Mouse (Mus musculus): ENCODE results near the gene Mgst2. TPM values are rescaled to one million over a fixed set of nuclear protein-coding genes. Genes with fewer than 3 reads are reported as not detected.
A peak's percentile ranks its signal among the peaks of the same experiment; 100 is the strongest.

Gene Mgst2
- total and polyA plus RNA-seq, 3 experiments, result 48.8 to 147 (median 76.0) TPM

GRCm38 (mm10) chr3:51673408-51674086 is 13.4 kb downstream of the Mgst2 start:
- Histone ChIP-seq H3K4me1 (ENCODE audit: control insufficient read depth in 1 of 2, insufficient read depth in 2 of 2) (peaks cover 34 to 55% of the 10 kb centered on the region in 2 experiments), H3K36me3 (replicated peaks in 1 of 2; ENCODE audit: control insufficient read depth in 1 of 2, insufficient read depth in 1 of 2, low read length in 1 of 2) (peaks cover 31 to 89% of the 10 kb centered on the region in 2 experiments), H3K27me3 (replicated peaks) (no peaks in the 10 kb centered on the region), H3K4me2 (ENCODE audit: insufficient read depth, low read depth, poor library complexity, severe bottlenecking) (no peak overlapping the region), H3K79me2 (replicated peaks; ENCODE audit: control insufficient read depth, extremely low read depth, insufficient read depth, poor library complexity, severe bottlenecking) (no peaks in the 10 kb centered on the region), H3K9me3 (replicated peaks; ENCODE audit: low read length) (no peaks in the 10 kb centered on the region), H3K27ac (ENCODE audit: insufficient read depth, low read depth) (no peak overlapping the region), H3K4me3 (replicated peaks in 1 of 3; ENCODE audit: low read depth in 2 of 3, low read length in 2 of 3, poor library complexity in 1 of 3) (no peak overlapping the region), H3K9ac (ENCODE audit: insufficient read depth, low read depth) (no peak overlapping the region)
- in situ Hi-C loops (cut with MboI; ENCODE audit: low pct_ligation_motif_present, low pct_unique_long_range_greater_than_20kb, low sequenced_read_pairs), result loop anchor here (10.0 kb wide), 1 partner anchor 189 kb away; the partner anchor contains the start of gene Rab33b
- peak; percentile 46 for TF ChIP-seq ZC3H11A (IDR thresholded peaks at IDR 0.05; ENCODE audit: low read depth, low read length)
- TF ChIP-seq ELF1 (IDR thresholded peaks at IDR 0.05; ENCODE audit: low read depth, low read length), result 0 out of 2 replicates have a peak, but pooled peaks have one; percentile 26
- peak; percentile 29 to 84; a peak in 3 of 4 replicates for TF ChIP-seq CTCF (conservative IDR thresholded peaks at IDR 0.05 in 1 of 2, IDR thresholded peaks at IDR 0.05 in 1 of 2; ENCODE audit: low read depth in 2 of 2, low read length in 2 of 2)
- TF ChIP-seq MXI1 (IDR thresholded peaks at IDR 0.05; ENCODE audit: low read depth, low read length), result no peak
- TF ChIP-seq BHLHE40 (IDR thresholded peaks at IDR 0.05; ENCODE audit: low read depth, low read length), result no peak
- peak; percentile 78 for TF ChIP-seq RAD21 (IDR thresholded peaks at IDR 0.05; ENCODE audit: low read depth, low read length)
- peak; percentile 73 for TF ChIP-seq SMC3 (IDR thresholded peaks at IDR 0.05; ENCODE audit: low read depth, low read length)
- dilution Hi-C loops (cut with MboI; ENCODE audit: extremely low pct_ligation_motif_present, extremely low pct_unique_long_range_greater_than_20kb, low sequenced_read_pairs), result no loop called here
- no peak for DNase-seq (ENCODE audit: extremely low read depth)

GRCm38 (mm10) chr3:51674963-51675362 is 14.8 kb downstream of the Mgst2 start:
- TF ChIP-seq E2F4 (IDR thresholded peaks at IDR 0.05; ENCODE audit: insufficient replicate concordance, low read depth, low read length) (no peak), EP300 (IDR thresholded peaks at IDR 0.05; ENCODE audit: low read length) (no peak), MYC (IDR thresholded peaks at IDR 0.05; ENCODE audit: low read depth, low read length) (no peak), JUN (IDR thresholded peaks at IDR 0.05; ENCODE audit: insufficient read depth, low read depth, low read length) (no peak), TCF12 (IDR thresholded peaks at IDR 0.05; ENCODE audit: low read depth, low read length) (no peak), HCFC1 (IDR thresholded peaks at IDR 0.05; ENCODE audit: low read depth, low read length) (no peak), ZC3H11A (IDR thresholded peaks at IDR 0.05; ENCODE audit: low read depth, low read length) (no peak), ETS1 (conservative IDR thresholded peaks at IDR 0.05; ENCODE audit: low read depth, low read length) (no peak), NELFE (IDR thresholded peaks at IDR 0.05; ENCODE audit: low read depth, low read length) (no peak), IRF4 (IDR thresholded peaks at IDR 0.05; ENCODE audit: low read depth, low read length) (no peak), PAX5 (IDR thresholded peaks at IDR 0.05; ENCODE audit: low read length) (no peak), POLR2A (IDR thresholded peaks at IDR 0.05; ENCODE audit: low read depth, low read length) (no peak), CTCF (conservative IDR thresholded peaks at IDR 0.05 in 1 of 2, IDR thresholded peaks at IDR 0.05 in 1 of 2; ENCODE audit: low read depth in 2 of 2, low read length in 2 of 2) (no peak), KAT2A (IDR thresholded peaks at IDR 0.05; ENCODE audit: insufficient replicate concordance, low read length) (no peak), RCOR1 (conservative IDR thresholded peaks at IDR 0.05; ENCODE audit: low read depth, low read length) (no peak), MAFK (IDR thresholded peaks at IDR 0.05; ENCODE audit: insufficient replicate concordance, low read length) (no peak), SMC3 (IDR thresholded peaks at IDR 0.05; ENCODE audit: low read depth, low read length) (no peak), MXI1 (IDR thresholded peaks at IDR 0.05; ENCODE audit: low read depth, low read length) (no peak), SIN3A (IDR thresholded peaks at IDR 0.05; ENCODE audit: low read length) (no peak), ZNF384 (IDR thresholded peaks at IDR 0.05; ENCODE audit: low read depth, low read length) (no peak)
- Histone ChIP-seq H3K27ac (ENCODE audit: insufficient read depth, low read depth) (no peak overlapping the region), H3K9me3 (replicated peaks; ENCODE audit: low read length) (no peaks in the 10 kb centered on the region), H3K4me3 (replicated peaks in 1 of 3; ENCODE audit: low read depth in 2 of 3, low read length in 2 of 3, poor library complexity in 1 of 3) (no peak overlapping the region), H3K79me2 (replicated peaks; ENCODE audit: control insufficient read depth, extremely low read depth, insufficient read depth, poor library complexity, severe bottlenecking) (no peaks in the 10 kb centered on the region), H3K4me1 (ENCODE audit: control insufficient read depth in 1 of 2, insufficient read depth in 2 of 2) (peaks cover 25 to 41% of the 10 kb centered on the region in 2 experiments), H3K4me2 (ENCODE audit: insufficient read depth, low read depth, poor library complexity, severe bottlenecking) (no peak overlapping the region), H3K27me3 (replicated peaks) (no peaks in the 10 kb centered on the region), H3K36me3 (replicated peaks in 1 of 2; ENCODE audit: control insufficient read depth in 1 of 2, insufficient read depth in 1 of 2, low read length in 1 of 2) (peaks cover 23 to 89% of the 10 kb centered on the region in 2 experiments), H3K9ac (ENCODE audit: insufficient read depth, low read depth) (no peak overlapping the region)
- in situ Hi-C loops (cut with MboI; ENCODE audit: low pct_ligation_motif_present, low pct_unique_long_range_greater_than_20kb, low sequenced_read_pairs) (loop anchor here (10.0 kb wide), 1 partner anchor 190 kb away; the partner anchor contains the start of gene Rab33b), dilution Hi-C loops (cut with MboI; ENCODE audit: extremely low pct_ligation_motif_present, extremely low pct_unique_long_range_greater_than_20kb, low sequenced_read_pairs) (no loop called here)
- DNase-seq (ENCODE audit: extremely low read depth), result no peak
